Mouse (Mus musculus) layer of hippocampus, adult 9-11 months (tissue): ENCODE measurements at regions not wholly inside any gene's neighbourhood (a gene's known extent, or its start where the extent isn't known, plus 50 kb on each side); places are given as distances from the start of the nearest gene placed in this dataset.

Source experiments
- DNase-seq: peaks from one replicate; pipeline ENCODE4 v3.0.0; 2022

DNA sequence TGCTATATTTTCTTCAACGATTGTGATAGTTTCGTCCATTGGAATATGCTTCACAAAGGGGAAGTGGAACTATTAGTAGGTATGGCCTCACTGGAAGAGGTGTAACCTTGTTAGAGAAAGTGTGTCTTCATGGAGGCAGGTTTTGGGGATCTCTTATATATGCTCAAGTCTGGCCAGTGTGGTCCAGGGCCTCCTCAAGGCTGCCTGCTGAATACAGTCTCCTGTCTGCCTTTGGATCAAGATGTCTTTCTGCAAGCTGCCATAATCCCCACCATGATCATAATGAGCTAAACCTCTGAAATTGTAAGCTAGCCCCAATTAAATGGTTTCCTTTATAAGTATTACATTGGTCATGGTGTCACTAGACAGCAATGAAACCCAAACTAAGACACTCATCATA, 384.3 kb downstream of the Btbd3 start:
- DNase-seq: no peak

- DNase-seq: no peak
Observed at GRCm38 (mm10) chr2:138641335-138641734, 385.0 kb downstream of the Btbd3 start.

GRCm38 (mm10) chr2:138648616-138649015, 392.3 kb downstream of the Btbd3 start:
- no peak for DNase-seq

- no peak for DNase-seq
Observed at GRCm38 (mm10) chr2:138659376-138659775, 403.0 kb downstream of the Btbd3 start.

DNA sequence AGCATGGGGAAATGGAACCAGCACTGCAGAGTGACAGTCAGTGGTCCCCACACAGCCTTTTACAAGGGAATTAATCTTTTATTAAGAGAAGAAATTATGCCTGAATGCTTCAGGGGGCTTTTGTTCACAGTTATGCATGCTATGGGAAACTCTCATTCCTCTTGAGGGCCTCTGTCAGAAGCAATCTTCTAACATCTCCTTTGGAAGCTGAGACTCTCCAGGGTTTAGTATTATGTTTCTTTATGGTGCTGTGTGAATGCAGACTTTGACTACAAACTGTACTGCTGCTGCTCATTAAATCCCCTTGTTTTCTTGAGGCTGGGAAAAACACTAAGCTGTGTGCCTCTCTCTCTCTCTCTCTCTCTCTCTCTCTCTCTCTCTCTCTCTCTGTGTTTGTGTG, 413.9 kb downstream of the Btbd3 start:
- no peak for DNase-seq

DNA sequence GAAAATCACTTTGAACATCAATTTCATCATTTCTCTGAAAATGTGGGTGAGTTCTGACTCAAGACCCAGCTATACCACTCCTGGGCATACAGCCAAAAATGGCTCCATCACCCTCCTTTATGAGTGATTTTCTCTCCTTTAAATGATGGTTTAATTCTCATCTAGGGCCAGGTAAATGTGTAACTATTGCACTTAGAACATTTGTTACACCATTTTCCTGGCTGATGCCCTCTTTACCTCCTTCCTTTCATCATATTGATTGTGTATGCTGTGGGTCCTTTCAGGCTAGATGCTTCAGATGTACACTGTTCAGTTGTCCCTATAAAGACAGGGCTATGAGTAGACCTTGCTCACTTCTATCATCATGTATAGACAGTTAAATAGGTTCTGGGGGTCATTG, 418.4 kb downstream of the Btbd3 start:
- no peak for DNase-seq

DNA sequence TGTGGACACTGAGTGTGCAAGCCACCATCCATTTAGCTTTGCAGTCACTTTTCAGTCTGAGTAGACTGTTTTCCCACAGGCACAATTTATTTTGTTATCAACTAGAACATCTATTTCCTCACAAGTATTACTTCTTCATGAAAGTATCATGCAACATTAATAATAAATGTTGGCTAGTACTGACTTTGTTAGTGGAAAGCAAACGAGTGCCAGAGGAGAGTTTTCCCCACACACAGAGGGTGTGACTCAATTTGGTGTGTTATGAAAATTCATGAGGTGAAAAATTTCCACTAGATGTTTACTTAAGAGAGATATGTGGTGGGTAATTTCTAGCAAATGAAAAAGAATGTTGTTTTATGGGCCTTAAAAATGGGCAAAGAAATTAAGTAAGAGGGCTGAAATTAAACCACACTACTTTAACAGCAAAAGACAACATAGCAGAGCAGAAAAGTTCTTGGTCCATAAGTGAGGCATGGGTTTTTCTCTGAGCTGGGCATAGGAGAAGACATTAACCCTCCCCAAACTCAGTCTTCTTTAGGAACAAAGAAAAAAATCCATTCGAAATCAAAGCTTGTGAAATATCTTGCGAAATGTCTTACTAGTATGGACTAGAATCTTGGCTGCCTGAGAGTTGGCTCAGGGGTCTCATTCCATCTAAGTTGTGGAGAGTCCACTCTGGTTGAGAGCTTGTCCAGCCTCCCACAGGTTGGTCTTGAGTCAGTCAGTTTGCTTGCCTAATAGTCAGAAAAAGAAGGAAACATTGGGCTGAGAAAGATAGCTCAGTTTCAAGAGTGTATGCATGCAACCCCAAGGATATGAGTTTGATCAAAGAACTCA, 419.1 kb downstream of the Btbd3 start:
- no peak for DNase-seq

DNA sequence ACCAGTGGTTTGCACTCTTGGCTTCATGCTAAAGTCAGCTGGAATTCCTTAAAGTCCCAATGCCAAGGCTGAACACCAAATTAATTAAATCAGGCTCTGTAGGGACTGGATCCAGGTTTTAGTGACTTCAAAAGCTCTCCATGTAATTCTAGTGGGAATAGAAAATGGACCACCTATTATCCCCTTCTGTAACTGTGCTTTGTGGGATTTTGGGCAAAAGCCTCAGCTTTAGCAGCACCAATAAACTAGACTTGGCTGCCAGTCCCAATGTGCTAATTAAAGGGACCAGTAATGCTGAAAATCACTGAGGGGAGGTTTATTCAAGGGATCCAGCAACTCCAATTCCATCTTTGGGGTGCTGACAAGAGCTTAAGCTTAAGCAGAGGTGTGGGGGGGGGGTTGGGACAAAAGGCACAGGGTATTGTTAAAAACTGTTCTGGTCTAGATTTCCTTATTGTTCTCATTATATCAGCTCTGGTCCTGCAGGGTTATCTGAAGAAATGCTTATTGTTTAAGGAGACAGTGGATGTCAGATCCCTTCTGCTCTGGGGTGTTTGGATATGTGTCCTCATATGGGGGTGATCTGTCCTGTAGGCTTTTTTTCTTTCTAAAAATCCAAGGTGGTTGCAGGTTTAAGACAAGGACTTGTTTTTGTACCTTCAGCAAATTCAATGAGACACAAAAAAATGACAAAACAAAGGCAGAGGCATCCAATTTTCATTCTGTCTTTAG, 431.9 kb downstream of the Btbd3 start:
- peak; percentile 12 for DNase-seq

DNA sequence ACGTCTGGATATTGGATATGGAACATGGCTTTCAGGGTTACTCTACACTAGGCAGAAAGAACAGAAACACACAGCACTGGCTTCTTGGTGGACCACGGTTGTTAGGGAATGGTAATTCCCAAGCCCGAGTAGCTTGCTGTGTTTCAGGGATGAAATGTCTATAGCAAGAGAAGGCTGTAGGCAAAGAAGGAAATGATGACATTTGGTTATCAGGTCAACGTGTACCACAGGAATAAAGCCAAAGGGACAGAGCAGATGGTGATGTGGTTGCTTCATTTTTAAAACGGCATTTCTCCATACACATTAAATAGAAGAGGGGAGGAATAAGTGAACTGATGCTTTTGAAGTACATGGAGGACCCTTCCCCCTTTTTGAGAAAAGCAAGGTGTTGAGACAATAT, 433.1 kb downstream of the Btbd3 start:
- DNase-seq: no peak

- DNase-seq: no peak
Observed at GRCm38 (mm10) chr2:138702783-138703182, 446.4 kb downstream of the Btbd3 start.

GRCm38 (mm10) chr2:138703943-138704541, 447.7 kb downstream of the Btbd3 start:
- no peak for DNase-seq

DNA sequence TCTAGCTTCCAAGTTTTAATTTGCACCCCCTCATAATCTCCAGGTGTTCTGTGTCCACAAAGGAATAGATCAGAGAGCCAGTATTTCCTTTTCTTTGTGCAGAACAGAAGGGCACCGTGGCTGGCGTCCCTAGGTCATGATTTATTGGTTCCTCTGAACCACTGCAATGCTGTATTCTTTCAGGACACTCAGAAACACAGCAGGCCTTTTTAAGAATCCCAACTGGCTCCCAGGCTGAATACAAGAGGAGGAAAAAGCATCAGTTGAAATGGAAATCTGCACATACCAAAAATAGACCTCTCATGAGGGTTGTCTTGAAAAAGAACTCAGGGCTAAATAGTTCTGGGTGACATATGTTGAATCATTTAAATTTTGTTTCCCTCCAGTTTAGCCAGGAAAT, 452.4 kb downstream of the Btbd3 start:
- DNase-seq: peak; percentile 21

DNA sequence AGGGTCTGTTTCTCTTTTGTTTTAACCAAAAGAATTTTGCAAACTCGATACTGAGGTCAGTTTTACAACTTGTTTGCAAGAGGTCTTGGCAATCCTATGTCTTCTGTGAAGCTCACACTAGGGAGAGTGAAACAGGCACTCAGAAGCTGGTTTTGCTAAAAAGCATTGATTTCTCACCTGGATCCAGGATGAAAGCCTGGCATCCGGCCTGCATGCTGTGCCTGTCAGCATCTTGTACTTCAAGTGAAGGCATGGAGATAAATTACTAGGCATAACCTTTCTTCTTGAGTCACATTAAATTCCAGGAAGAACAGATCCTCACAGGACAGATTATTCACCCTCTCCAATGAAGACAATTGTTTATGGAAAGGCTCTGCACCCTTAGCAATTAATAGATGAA, 477.5 kb downstream of the Btbd3 start:
- no peak for DNase-seq

DNA sequence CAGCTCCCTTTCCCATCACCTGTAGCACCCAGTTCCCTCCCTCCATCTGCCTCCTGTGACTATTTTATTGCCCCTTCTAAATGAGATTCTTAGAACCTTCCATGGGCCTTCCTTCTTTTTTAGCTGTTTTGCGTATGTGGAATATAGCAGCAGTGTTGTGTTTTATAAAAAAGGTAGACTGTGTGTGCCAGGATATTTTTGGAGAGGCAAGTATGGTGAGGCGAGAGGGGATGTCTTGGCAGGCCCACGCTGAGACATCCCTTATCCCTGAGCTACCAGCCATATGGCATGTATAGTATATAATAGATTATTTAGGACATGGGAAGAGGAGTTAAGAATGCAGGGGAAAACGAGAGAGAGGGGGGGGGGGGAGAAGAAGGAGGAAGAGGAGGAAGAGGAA, 488.4 kb downstream of the Btbd3 start:
- no peak for DNase-seq

DNA sequence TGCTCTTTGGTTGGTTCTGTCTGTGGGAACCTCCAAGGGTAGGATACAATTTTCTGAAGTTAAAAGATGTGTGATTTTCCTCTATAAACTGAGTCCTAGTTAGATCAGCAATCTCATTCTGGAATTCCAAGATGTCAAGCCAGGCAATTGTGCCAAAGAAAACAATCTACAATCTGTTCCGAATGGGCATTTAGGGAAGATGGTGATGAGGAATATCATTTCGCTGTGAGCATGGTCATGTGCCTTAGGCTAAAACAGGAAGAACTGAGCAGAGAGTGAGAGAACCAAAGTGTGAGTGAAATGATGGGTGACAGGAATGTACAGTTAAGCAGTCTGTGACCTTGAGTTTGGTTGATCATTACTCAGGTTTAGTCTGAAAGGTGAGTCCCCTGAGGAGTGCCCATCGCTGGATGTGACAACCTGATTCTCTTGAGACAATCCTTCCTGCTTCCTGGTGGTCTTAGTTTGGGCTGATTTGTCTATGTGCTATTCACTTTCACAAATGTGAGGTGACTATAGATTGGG, 504.1 kb downstream of the Btbd3 start:
- no peak for DNase-seq

DNA sequence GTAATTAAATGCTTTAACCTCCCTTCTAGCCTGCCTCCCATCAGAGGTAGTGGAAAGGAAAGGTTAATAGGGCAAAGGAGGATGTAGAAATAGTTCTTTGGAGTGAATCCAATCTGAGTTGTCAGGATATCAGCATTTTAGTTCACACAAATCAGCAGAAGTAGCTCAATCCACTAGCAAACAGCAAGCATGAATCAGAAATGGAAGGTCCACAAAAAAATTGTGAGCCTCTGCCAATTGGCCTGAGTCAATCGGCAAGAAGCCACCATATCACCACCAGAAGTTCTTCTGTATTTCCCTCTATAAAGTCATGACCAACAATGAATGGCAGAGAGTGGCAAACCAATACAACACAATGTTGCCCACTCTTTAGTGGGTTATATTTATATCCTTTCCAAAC, 505.0 kb downstream of the Btbd3 start:
- no peak for DNase-seq

GRCm38 (mm10) chr2:138766275-138766842, 510.0 kb downstream of the Btbd3 start:
- DNase-seq: no peak

- no peak for DNase-seq
Observed at GRCm38 (mm10) chr2:138783781-138784180, 527.4 kb downstream of the Btbd3 start.

DNA sequence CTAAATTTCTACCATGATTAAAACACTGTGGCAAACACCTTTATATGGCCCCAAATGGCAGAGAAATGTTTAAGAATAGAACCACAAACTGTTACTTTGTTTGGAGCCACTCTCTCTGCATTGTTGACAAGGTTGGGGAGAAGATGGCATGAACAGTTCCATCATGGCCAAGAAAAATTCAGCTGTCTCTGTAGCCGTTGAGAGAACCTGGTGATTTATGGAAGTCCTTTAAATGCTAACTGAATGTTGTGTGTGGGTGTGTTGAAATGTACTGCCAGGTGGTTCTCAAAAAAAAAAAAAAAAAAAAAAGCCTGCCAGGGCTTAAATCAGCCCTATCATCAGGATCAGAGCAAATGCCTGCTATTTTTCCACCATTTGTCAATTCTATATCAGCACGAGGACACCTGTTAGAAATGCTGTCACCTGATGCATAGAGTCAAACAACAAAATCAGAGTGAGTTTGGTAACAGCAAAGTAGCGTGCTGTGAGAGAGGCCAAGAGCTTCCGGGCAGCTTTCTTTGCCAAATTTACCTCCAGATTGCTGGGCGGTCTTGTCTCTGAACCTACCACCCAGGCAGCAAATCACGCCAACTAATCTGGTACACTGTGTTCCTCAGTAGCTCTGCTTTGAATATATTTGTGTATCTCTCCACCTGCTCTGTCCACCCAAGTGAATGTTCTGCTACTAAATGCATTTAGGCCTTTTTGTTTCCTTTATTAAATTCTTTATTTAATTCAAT, 536.5 kb downstream of the Btbd3 start:
- peak; percentile 91 for DNase-seq

DNA sequence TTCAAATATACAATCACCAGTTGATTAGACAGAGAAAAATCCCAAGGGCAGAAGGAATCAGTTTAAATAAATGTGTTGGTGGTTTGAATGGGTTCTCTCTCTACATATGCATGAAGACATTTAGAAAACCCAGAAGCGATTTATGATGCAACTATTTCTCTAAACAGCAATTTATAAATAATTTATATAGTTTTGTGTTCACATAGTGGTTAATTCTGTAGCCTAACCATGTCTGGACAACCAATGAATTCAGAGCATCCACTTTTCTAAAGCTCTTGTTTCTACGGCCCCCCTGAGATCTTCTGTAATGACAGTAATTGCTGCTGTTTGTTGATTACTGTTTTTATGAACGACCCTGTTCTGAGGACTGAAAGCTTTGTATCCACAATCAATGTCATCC, 549.8 kb downstream of the Btbd3 start:
- DNase-seq: no peak

DNA sequence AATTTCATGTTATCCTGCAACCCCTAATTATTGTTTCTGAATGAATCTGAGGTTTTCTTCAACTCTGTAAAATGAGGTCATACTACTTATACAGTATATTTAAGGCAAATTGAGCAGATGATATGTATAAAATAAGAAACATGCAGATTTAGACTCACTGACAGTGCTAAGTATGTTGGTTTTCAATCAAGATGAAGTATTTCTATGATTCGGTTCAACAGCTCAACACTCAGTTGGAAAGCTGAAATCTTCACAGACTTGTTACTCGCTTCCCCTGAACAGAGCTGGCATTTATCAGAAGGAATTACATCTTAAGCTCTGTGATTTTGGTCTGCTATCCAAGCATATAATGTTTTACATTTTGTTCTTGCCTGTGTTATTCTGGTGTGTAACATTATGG, 553.4 kb downstream of the Btbd3 start:
- no peak for DNase-seq

- peak; percentile 86 for DNase-seq
Observed at GRCm38 (mm10) chr2:138820489-138820888, 564.1 kb downstream of the Btbd3 start.

- peak; percentile 31 for DNase-seq
Observed at GRCm38 (mm10) chr2:138824873-138825272, 568.5 kb downstream of the Btbd3 start.
